Mouse (Mus musculus): ENCODE measurements around the gene Dnajc4. TPM values are rescaled to one million over a fixed set of nuclear protein-coding genes. Genes with fewer than 3 reads are reported as not detected.

Dnajc4 gene
- polyA plus RNA-seq, 1 experiment from 2014 or later = 10.9 TPM

- Histone ChIP-seq H3K27ac (ENCODE audit: low read depth) (no peak overlapping the region), H3K9ac (replicated peaks) (no peak overlapping the region), H3K9me3 (ENCODE audit: low read length) (no peaks in the 10 kb centered on the region), H3K4me2 (ENCODE audit: low read depth, low read length) (no peak overlapping the region), H3K4me3 (ENCODE audit: low read depth, low read length) (no peak overlapping the region), H3K27me3 (ENCODE audit: insufficient read depth, low read length) (no peaks in the 10 kb centered on the region), H3K36me3 (replicated peaks; ENCODE audit: insufficient read depth, low read length) (peaks cover 33% of the 10 kb centered on the region), H3K4me1 (ENCODE audit: insufficient read depth) (peaks cover 12% of the 10 kb centered on the region)
- no peak for ATAC-seq
- no peak for DNase-seq
- TF ChIP-seq CTCF (IDR thresholded peaks at IDR 0.05; ENCODE audit: low read depth) = no peak
- no peak for TF ChIP-seq EP300 (IDR thresholded peaks at IDR 0.05; ENCODE audit: low read depth)
- 90% methylated on average over 20 of the region's 20 CpGs for WGBS (ENCODE audit: insufficient replicate concordance)
These were observed 22.2 kb upstream of the Dnajc4 start for GRCm38 (mm10) chr19:7014481-7015135.

GRCm38 (mm10) chr19:7013984-7014383 is 21.6 kb upstream of the Dnajc4 start:
- Histone ChIP-seq H3K27me3 (ENCODE audit: insufficient read depth, low read length) (no peaks in the 10 kb centered on the region), H3K9me3 (ENCODE audit: low read length) (no peaks in the 10 kb centered on the region), H3K27ac (ENCODE audit: low read depth) (no peak overlapping the region), H3K4me1 (ENCODE audit: insufficient read depth) (peaks cover 6% of the 10 kb centered on the region), H3K9ac (replicated peaks) (no peak overlapping the region), H3K36me3 (replicated peaks; ENCODE audit: insufficient read depth, low read length) (peaks cover 33% of the 10 kb centered on the region), H3K4me3 (ENCODE audit: low read depth, low read length) (no peak overlapping the region), H3K4me2 (ENCODE audit: low read depth, low read length) (no peak overlapping the region)
- DNase-seq = no peak
- no peak for TF ChIP-seq CTCF (IDR thresholded peaks at IDR 0.05; ENCODE audit: low read depth)
- no peak for TF ChIP-seq EP300 (IDR thresholded peaks at IDR 0.05; ENCODE audit: low read depth)
- ATAC-seq = no peak
- 92% methylated on average over 8 of the region's 9 CpGs for WGBS (ENCODE audit: insufficient replicate concordance)

GRCm38 (mm10) chr19:7012426-7012825 is 20.1 kb upstream of the Dnajc4 start:
- ATAC-seq (no peak; the same call in 1 of the 2 replicates), DNase-seq (no peak)
- Histone ChIP-seq H3K9me3 (ENCODE audit: low read length) (no peaks in the 10 kb centered on the region), H3K9ac (replicated peaks) (no peak overlapping the region), H3K4me2 (ENCODE audit: low read depth, low read length) (no peak overlapping the region), H3K27me3 (ENCODE audit: insufficient read depth, low read length) (no peaks in the 10 kb centered on the region), H3K36me3 (replicated peaks; ENCODE audit: insufficient read depth, low read length) (peaks cover 36% of the 10 kb centered on the region), H3K4me3 (ENCODE audit: low read depth, low read length) (no peak overlapping the region), H3K27ac (ENCODE audit: low read depth) (no peak overlapping the region), H3K4me1 (ENCODE audit: insufficient read depth) (peaks cover 4% of the 10 kb centered on the region)
- TF ChIP-seq EP300 (IDR thresholded peaks at IDR 0.05; ENCODE audit: low read depth) (no peak), CTCF (IDR thresholded peaks at IDR 0.05; ENCODE audit: low read depth) (no peak)
- 61% methylated on average over 4 of the region's 4 CpGs for WGBS (ENCODE audit: insufficient replicate concordance)

- WGBS (ENCODE audit: insufficient replicate concordance) = 81% methylated on average over 9 of the region's 9 CpGs
- DNase-seq (no peak), ATAC-seq (no peak)
- no peak overlapping the region for H3K9ac ChIP-seq (replicated peaks)
- H3K4me1 ChIP-seq (ENCODE audit: insufficient read depth) = no peaks in the 10 kb centered on the region
- H3K9me3 ChIP-seq (ENCODE audit: low read length) = no peaks in the 10 kb centered on the region
- no peak overlapping the region for H3K4me3 ChIP-seq (ENCODE audit: low read depth, low read length)
- TF ChIP-seq CTCF (IDR thresholded peaks at IDR 0.05; ENCODE audit: low read depth) (no peak), EP300 (IDR thresholded peaks at IDR 0.05; ENCODE audit: low read depth) (no peak)
- peaks cover 23% of the 10 kb centered on the region for H3K36me3 ChIP-seq (replicated peaks; ENCODE audit: insufficient read depth, low read length)
- H3K4me2 ChIP-seq (ENCODE audit: low read depth, low read length) = no peak overlapping the region
- H3K27ac ChIP-seq (ENCODE audit: low read depth) = no peak overlapping the region
- no peaks in the 10 kb centered on the region for H3K27me3 ChIP-seq (ENCODE audit: insufficient read depth, low read length)
These were observed 14.7 kb upstream of the Dnajc4 start for GRCm38 (mm10) chr19:7006892-7007593.

GRCm38 (mm10) chr19:6999360-7000063 is 7.1 kb upstream of the Dnajc4 start:
- no peak for ATAC-seq
- Histone ChIP-seq H3K4me2 (ENCODE audit: low read depth, low read length) (no peak overlapping the region), H3K9ac (replicated peaks) (no peak overlapping the region), H3K27me3 (ENCODE audit: insufficient read depth, low read length) (no peaks in the 10 kb centered on the region), H3K4me3 (ENCODE audit: low read depth, low read length) (no peak overlapping the region), H3K9me3 (ENCODE audit: low read length) (no peaks in the 10 kb centered on the region), H3K36me3 (replicated peaks; ENCODE audit: insufficient read depth, low read length) (peaks cover 48% of the 10 kb centered on the region), H3K27ac (ENCODE audit: low read depth) (no peak overlapping the region), H3K4me1 (ENCODE audit: insufficient read depth) (peaks cover 19% of the 10 kb centered on the region)
- TF ChIP-seq EP300 (IDR thresholded peaks at IDR 0.05; ENCODE audit: low read depth) (no peak), CTCF (IDR thresholded peaks at IDR 0.05; ENCODE audit: low read depth) (no peak)
- 88% methylated on average over 17 of the region's 19 CpGs for WGBS (ENCODE audit: insufficient replicate concordance)
- DNase-seq = no peak

GRCm38 (mm10) chr19:6997721-6998290 is 5.4 kb upstream of the Dnajc4 start:
- TF ChIP-seq EP300 (IDR thresholded peaks at IDR 0.05; ENCODE audit: low read depth) (no peak), CTCF (IDR thresholded peaks at IDR 0.05; ENCODE audit: low read depth) (no peak)
- Histone ChIP-seq H3K9me3 (ENCODE audit: low read length) (no peaks in the 10 kb centered on the region), H3K9ac (replicated peaks) (no peak overlapping the region), H3K4me1 (ENCODE audit: insufficient read depth) (peaks cover 25% of the 10 kb centered on the region), H3K27ac (ENCODE audit: low read depth) (no peak overlapping the region), H3K27me3 (ENCODE audit: insufficient read depth, low read length) (no peaks in the 10 kb centered on the region), H3K4me3 (ENCODE audit: low read depth, low read length) (no peak overlapping the region), H3K36me3 (replicated peaks; ENCODE audit: insufficient read depth, low read length) (peaks cover 38% of the 10 kb centered on the region), H3K4me2 (ENCODE audit: low read depth, low read length) (no peak overlapping the region)
- DNase-seq (no peak), ATAC-seq (no peak)
- 80% methylated on average over 9 of the region's 9 CpGs for WGBS (ENCODE audit: insufficient replicate concordance)

Data from liver, postnatal 0 days (tissue).